Mouse (Mus musculus) granulocyte monocyte progenitor cell, adult 5-6 weeks (primary cell): ENCODE data around the gene Acad11. TPM values are rescaled to one million over a fixed set of nuclear protein-coding genes. Genes with fewer than 3 reads are reported as not detected.

ENCODE experiments used
- ATAC-seq: replicated peaks from 2 replicates; pipeline ENCODE4 v1.8.0; 2016; ENCODE audit warnings: mild to moderate bottlenecking, moderate TSS enrichment, inconsistent platforms; ENCODE audit not compliant: poor library complexity, severe bottlenecking
- total RNA-seq, 2 experiments: library from RNA; stranded (forward) in 1 of 2; stranded (reverse) in 1 of 2; fragments of 200-712, 200-1000 nt in 1 of 2; fragments of >200 nt in 1 of 2; fragmentation: Nextera tagmentation in 1 of 2; gene quantifications; 2 replicates each; pipeline ENCODE4 v1.2.3; 2014 to 2017

The Acad11 gene
- total RNA-seq, 2 experiments from 2014 or later: 31.1 to 32.9 TPM

DNA sequence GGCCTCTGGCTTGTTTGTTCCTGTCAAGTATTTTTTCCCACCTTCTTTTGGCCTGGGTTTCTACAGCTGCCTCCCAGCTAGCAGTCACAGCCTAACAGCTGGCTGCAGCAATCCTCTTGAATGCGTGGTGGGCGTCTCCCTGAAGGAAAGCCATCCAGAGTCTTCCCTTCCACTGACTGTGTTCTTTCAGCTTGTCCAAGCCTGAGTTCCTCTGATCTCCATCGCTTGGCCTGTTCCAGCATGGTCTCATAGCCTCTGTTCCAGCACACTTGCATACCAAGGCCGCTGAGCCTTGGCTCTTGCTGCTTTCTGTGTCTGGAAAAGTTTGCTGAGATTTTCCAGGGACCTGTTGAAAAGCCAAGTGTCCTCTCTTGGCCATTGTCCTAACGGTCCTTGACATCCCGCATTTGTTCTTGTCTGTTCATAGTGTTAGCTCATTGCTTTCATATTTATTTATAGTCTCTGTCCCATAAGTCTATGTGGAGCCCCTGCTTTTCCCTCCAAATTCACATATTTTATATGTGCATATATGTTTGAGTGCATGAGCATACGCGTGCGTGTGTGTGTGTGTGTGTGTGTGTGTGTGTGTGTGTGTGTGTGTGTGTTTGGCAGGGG lies 67.1 kb downstream of the Acad11 start:
- no peak for ATAC-seq

DNA sequence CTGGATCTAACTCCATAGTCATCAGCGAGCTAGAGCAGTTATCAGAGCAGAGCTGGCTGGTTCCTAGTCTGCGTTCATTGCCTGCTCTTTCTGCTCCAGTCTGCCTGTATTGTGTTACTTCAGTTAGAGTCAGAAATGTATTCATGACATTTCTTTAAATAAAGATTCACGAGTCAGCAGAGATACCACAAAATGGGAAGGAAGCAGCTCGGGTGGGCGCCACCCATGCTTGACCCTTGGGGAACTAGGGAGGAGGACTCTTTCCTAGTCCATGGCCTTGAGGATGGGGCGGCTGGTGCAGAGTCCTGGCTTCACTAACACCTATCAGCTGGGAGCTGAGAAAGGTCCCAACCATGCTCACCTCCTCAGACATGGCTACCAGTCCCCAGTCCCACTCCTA lies 77.2 kb downstream of the Acad11 start:
- ATAC-seq: no peak

DNA sequence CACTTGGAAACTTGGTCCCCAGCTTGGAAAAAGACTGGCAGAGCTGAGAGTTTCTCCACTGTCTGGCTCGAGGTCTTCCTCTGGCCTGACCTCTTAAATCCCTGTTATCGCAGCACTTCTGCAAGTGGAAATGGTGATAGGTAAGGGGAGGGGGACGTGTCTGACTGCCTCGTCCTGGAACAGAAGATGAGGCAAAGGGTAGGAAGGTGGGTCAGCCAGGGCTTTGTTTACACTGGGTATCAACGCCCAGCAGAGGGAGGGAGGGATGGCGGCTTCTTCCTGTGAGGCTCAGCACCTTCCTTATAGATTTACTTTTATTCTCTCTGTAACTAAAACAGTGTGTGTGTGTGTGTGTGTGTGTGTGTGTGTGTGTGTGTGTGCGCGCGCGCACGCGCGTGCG lies 79.6 kb downstream of the Acad11 start:
- ATAC-seq: no peak

DNA sequence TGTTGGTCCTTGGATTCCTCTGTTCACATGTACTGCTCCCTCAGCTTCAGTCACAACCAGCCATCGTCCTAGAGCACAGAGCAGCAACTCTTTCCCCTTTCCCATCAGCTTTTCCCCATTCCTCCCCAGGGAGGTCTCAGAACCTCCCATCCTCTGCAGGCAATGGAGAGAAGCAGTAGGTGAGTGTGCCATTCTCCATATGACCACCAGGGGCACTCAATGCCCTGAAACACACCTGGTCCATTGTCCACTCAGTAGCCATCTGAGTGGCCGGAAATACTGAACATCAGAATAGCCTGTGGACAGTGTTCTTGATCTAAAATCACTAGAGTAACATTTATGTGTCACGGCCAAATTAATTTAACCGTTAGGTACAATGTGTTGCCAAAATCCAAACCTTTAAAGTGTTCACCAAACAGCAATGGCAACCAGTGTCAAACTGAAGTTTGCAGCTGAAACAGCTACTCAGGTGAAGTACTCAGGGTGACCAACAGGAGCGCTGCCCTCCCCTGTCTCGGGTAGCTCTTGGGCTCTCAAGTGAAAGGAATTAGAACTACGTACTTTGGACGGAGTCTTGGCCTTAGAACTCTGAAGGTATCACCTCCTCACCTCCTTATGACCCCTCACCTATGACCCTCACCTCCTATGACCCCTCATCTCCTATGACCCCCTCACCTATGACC lies 81.3 kb downstream of the Acad11 start:
- ATAC-seq: peak; percentile 62

DNA sequence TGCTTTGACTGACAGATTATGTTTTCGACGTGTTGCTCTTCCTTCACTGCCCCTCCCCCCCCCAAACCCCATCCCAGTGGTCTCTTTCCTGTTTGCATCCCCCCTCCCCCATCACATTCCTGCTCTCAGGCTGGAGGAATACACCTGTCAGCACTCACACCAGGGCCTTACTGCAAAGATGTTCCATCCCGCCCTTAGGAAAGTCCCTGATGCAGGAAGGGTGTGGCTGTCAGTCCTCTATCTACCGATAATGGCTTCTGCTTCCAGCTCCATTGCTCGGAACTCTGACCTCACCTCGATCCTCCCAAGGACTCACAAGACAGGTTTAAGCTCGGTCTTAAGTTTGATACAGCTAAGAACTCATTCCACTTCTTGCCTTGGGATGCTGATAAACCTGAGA lies 83.5 kb downstream of the Acad11 start:
- ATAC-seq: no peak

DNA sequence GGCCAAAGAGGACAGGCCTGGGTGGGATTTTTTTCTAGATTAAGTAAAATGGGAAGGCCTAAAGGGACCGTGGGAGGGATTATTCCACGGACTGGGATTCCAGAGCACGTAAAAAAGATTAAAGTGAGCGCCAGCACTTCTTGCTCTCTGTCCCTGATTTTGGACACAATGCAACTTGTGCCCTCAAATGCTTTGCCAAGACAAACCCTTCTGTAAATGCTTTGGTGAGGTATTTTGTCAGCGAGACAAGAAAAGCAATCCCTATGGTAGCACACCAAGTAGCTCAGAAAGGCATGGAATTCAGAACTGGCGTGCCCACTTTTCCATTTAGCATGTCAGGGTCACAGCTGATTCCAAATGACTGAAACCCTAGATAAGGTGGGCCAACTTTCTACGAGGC lies 85.8 kb downstream of the Acad11 start:
- no peak for ATAC-seq

DNA sequence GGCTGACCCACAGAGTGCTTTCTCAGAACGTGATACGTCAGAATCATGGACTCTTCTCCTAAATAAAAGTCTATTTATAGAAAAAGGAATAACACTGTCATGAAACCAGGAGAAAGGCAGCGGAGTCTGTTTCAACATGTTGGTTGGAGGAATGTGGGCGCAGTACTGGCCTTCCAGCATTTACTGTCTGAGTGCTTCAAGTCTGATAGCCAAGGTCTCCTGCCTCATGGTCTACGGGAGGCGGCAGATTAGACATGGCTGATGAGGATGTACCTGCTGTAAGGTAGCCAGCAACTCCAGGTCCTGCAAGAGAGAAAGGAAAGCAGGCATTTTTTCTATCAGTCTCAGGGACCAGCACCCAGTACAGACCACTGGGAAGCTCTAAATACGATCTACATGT lies 88.9 kb downstream of the Acad11 start:
- no peak for ATAC-seq

DNA sequence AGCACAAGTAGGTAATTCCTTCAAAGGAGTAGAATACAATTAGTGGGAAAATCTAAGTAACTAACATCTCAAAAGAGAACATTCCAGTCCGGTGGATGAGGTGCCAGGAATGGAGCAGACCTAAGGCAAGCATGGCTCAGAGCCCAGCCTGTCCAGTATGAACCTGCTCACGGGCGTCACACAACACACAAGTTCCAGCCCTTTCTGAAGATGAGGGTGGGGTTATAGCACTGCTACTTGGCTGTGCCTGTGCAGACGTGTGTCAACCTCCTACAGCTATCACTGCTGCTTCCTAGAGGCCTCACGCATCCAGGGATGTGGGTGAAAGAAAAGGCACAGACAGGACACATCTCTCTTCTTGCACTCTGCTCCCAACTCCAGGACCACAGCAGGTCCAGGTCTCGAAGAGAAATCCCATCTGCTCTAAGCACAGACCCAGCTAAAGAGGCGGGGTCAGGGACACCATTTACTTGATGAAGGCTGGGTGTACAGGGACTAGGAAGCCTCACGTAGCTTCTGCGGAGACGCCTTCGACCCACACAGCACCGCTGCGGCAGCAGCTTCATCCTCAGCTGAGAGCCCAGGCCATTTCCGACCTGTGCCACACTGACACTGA lies 92.0 kb downstream of the Acad11 start:
- ATAC-seq: no peak

DNA sequence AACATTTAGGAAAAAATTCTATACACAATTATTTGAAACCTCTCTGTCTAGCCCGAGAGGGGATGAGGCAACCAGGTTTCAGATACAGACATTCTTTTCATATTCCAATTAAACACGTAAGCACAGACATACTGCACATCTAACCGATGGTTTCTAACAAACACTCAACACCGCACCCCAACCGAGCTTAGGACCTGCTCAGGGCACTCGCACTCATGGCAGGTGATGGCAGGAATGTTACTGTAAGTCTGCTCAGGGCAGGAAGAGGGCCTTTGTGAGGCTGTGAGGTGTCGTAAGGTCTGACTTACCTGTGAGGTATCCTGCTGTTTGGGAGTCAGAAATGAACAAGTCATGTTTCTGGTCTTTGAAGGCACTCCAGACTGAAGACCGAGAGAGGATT lies 93.3 kb downstream of the Acad11 start:
- no peak for ATAC-seq

DNA sequence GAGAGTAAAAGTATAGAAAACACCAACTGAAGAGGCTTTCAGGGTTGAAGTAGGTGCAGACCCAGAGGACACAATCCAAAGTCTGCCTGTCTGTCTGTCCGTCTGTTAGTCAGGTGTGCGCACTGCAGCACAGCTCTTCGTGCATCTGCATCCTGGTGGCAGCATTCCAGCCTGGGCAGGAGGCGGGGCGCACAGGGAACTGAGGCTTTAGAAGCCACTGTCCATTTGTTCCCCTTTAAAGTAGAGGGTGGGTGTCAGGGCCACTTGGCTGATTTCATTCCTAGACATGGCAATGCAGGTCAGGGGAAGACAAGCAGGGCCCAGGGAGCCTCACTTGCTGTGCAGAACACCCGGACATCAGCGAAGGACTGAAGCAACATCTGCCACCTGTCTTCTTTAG lies 94.1 kb downstream of the Acad11 start:
- no peak for ATAC-seq

DNA sequence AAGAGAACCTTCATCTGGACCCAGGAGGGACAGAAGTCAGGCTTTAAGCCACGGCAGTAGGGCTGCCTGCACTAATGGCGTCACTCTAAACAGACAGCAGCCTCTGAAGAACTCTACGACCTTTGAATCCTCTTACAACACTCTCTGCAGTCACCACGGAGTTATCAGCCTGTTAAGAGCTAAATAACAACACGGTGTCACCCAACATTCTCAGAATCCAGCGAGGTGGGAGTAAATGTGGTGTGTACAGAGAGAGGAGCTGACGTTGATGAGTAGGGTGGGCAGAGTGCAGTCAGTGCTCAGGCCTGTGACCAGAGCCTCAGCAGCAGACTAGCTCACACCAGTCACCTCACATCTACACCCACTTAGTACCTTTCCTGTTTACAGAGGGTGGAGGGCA lies 97.9 kb downstream of the Acad11 start:
- no peak for ATAC-seq

DNA sequence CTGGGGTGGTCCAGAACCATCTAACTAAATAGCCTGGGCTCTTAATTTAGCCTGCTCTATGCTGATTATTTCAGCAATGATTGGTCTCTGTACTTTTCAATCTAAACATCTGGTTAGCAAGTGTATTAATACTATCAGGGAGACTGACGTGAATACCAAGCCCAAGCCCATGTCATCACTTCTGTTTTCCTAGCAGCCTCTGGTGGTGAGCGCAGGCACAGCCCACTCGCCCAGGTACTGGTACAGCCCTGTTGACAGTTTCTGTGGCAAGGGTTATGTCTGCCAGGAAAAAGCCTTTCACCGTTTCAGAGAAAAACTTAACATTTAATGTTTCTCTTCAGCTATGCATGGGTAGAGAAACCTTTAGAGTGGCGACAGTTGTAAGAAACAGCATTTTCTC lies 101.0 kb downstream of the Acad11 start:
- ATAC-seq: no peak

DNA sequence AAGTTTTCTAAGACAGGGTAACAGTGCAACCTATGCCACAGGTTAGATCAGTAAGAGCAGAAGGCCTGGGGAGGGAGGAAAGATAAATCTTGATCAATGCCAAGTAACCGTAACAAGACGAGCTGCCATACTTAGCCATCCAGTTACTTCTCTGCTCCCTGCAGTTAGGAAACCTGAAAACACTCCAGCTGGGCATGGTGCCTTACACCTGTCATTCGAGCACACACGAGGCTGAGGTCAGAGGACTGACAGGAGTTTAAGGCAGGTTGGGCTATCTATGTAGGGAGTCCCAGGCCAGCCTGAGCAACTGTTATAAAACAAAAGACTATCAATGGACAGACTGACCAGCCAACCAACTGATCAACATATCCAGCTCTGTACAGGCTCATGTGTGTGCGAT lies 102.7 kb downstream of the Acad11 start:
- ATAC-seq: no peak

DNA sequence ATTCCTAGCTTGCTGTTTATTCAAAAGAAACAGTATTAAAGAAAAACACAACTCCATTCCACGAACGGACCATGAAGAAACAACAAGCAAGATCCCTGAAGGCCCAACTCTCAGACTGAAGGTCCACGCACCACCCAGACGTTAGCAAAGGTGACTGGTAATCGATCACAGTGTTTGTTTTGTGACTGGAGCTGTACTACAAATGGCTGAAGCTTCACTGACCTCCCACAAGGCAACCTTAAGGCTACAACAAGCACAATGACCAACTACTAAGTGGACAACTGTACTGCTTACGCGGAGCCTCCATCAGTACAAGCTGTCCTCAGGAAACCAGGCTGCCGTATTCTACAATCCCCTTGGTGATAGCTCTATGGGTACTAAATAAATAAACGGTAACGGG lies 106.8 kb downstream of the Acad11 start:
- no peak for ATAC-seq

DNA sequence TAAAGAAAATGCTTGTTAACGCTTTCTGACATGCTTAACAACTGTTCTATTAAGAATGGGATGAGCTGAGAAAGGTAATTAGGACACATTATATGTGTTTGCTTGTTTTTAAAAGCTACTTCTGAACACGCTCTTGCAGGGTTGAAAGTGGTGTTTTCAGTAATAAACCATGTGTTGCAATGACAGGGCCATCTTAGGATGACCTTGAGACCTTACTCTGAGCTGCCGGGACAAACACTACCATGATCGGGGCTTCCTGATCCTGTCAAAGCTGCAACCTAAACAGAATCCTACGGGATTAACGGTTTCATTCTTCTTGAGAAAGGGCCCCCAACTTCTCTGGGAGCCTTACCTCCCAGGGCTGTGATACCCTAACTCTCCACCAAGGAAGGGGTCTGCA lies 108.5 kb downstream of the Acad11 start:
- ATAC-seq: no peak

DNA sequence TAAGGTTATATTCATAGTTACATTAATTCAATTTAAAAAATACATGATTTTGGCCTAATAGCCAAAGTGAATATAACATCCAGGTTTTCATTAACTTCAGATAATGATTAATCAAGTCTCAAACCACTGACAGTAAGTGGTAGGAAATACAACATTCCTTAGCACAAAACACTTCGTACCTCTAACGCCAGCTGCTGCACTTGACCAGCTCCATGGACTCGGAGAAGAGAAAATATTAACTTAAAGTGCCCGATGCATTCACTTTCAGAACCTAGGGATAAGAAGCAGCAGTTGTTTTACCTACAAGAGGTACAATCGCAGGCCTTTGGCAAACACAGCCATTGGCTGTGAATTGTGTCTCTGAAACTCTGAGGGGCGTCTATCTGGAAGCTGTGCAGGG lies 109.2 kb downstream of the Acad11 start:
- no peak for ATAC-seq

Other genes starting within 250 kb of the Acad11 start
- 6.7 and 10.2 TPM in 2 replicates for gene Nphp3, start 60.8 kb upstream of the Acad11 start, total RNA-seq (2014; fragmentation: Nextera tagmentation)
- gene Nphp3, start 60.8 kb upstream of the Acad11 start, total RNA-seq (2017): 4.2 and 4.3 TPM in 2 replicates
- gene Gm28305, start 22.7 kb upstream of the Acad11 start, total RNA-seq (2014; fragmentation: Nextera tagmentation): not detected in 2 replicates
- gene Gm28305, start 22.7 kb upstream of the Acad11 start, total RNA-seq (2017): not detected in 2 replicates
- gene Uba5, start 243 bp upstream of the Acad11 start, total RNA-seq (2014; fragmentation: Nextera tagmentation): 49.3 and 57.4 TPM in 2 replicates
- 52.5 and 54.0 TPM in 2 replicates for gene Uba5, start 243 bp upstream of the Acad11 start, total RNA-seq (2017)
- gene Ackr4, start 63.6 kb downstream of the Acad11 start, total RNA-seq (2014; fragmentation: Nextera tagmentation): not detected in 2 replicates
- gene Ackr4, start 63.6 kb downstream of the Acad11 start, total RNA-seq (2017): 0.09 TPM in 1 of 2 replicates, not detected in the other
- gene Dnajc13, start 199.6 kb downstream of the Acad11 start, total RNA-seq (2014; fragmentation: Nextera tagmentation): 62.3 and 102 TPM in 2 replicates
- gene Dnajc13, start 199.6 kb downstream of the Acad11 start, total RNA-seq (2017): 48.9 and 53.9 TPM in 2 replicates